ENCODE assay signal across 50 mouse cellular contexts in the genomic region with DNA sequence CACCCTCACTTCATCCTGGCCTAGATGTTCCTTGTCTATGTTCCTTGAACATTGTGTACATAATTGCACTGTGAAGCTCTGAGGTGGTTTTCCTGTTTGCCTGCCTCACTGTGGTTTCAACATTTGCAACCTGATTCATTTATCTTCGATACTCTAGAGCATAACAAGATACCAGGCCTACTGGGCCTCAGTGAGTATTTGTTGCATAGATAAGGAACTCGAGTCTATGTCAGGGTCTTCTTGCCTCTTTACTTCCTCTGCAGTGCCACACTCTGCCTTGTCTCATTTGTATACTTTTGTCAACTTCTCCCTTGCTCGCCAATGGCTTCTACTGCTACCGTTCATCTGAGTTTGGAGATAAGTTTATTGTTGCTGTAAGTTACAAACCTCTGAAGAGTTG. TPM values are rescaled to one million over a fixed set of nuclear protein-coding genes. Genes with fewer than 3 reads are reported as not detected.
"Had no signal": no experiment of that assay in that cellular context is flagged by ENCODE, and none has a peak within 500 bp of the region (broad histone marks: within the 10 kb centered on the region; RNA-seq: fewer than 3 reads in every experiment).

No protein-coding gene starts in this region.

- H3K4me3 ChIP-seq: heart, embryonic 10.5 days; heart, embryonic 12.5 days; heart, embryonic 13.5 days; heart, embryonic 15.5 days; hindbrain, embryonic 10.5 days; hindbrain, embryonic 12.5 days; hindbrain, embryonic 13.5 days; hindbrain, embryonic 15.5 days; intestine, embryonic 15.5 days; kidney, embryonic 15.5 days; layer of hippocampus, adult 2 months had no signal

- H3K36me3 ChIP-seq: heart, embryonic 10.5 days; heart, embryonic 12.5 days; heart, embryonic 13.5 days; heart, embryonic 15.5 days; hindbrain, embryonic 10.5 days; hindbrain, embryonic 12.5 days; hindbrain, embryonic 13.5 days; hindbrain, embryonic 15.5 days; intestine, embryonic 15.5 days; kidney, embryonic 15.5 days had no signal

- H3K9ac ChIP-seq: heart, embryonic 12.5 days; heart, embryonic 13.5 days; heart, embryonic 15.5 days; hindbrain, embryonic 12.5 days; hindbrain, embryonic 13.5 days; hindbrain, embryonic 14.5 days; hindbrain, embryonic 15.5 days; intestine, embryonic 15.5 days; kidney, embryonic 15.5 days had no signal

- DNase-seq: heart, postnatal 10 days; heart, postnatal 14 days; heart, postnatal 36 days; heart, postnatal 4 days; kidney, adult 11 months; kidney, adult 18-20 months; kidney, adult 2 months; kidney, adult 8-10 months; kidney, adult 9 months; kidney, postnatal 10 days; kidney, postnatal 14 days; kidney, postnatal 25 days; kidney, postnatal 36 days; kidney, postnatal 4 days; layer of hippocampus, adult 9-11 months; layer of hippocampus, postnatal 36 days had no signal

- H3K4me1 ChIP-seq: heart, embryonic 10.5 days; hindbrain, embryonic 10.5 days; hindbrain, embryonic 12.5 days; hindbrain, embryonic 13.5 days; hindbrain, embryonic 15.5 days; intestine, embryonic 15.5 days; kidney, embryonic 15.5 days had no signal

- H3K27me3 ChIP-seq: heart, embryonic 12.5 days; heart, embryonic 13.5 days; heart, embryonic 15.5 days; hindbrain, embryonic 12.5 days; hindbrain, embryonic 13.5 days; hindbrain, embryonic 15.5 days; intestine, embryonic 15.5 days; kidney, embryonic 15.5 days had no signal

- H3K27ac ChIP-seq: heart, embryonic 10.5 days; heart, embryonic 13.5 days; heart, embryonic 15.5 days; hindbrain, embryonic 10.5 days; hindbrain, embryonic 12.5 days; hindbrain, embryonic 13.5 days; hindbrain, embryonic 14.5 days; hindbrain, embryonic 15.5 days; hindbrain, postnatal 0 days; intestine, embryonic 15.5 days; kidney, embryonic 15.5 days; kidney, postnatal 0 days; layer of hippocampus, adult 2 months had no signal

- ATAC-seq: hindbrain, embryonic 16.5 days; hindbrain, postnatal 0 days; inflammation-experienced regulatory T-cells, adult 6 months; intestine, embryonic 15.5 days; intestine, embryonic 16.5 days; intestine, postnatal 0 days had no signal

- H3K9me3 ChIP-seq: heart, embryonic 10.5 days; heart, embryonic 12.5 days; heart, embryonic 13.5 days; heart, embryonic 15.5 days; hindbrain, embryonic 10.5 days; hindbrain, embryonic 12.5 days; hindbrain, embryonic 13.5 days; hindbrain, embryonic 15.5 days; intestine, embryonic 15.5 days; kidney, embryonic 15.5 days had no signal

- H3K4me2 ChIP-seq: heart, embryonic 11.5 days; heart, embryonic 12.5 days; heart, embryonic 13.5 days; heart, embryonic 15.5 days; hindbrain, embryonic 12.5 days; hindbrain, embryonic 13.5 days; hindbrain, embryonic 14.5 days; hindbrain, embryonic 15.5 days; intestine, embryonic 15.5 days; kidney, embryonic 15.5 days had no signal

RNA-seq across cellular contexts. Expression of a gene that starts 18.5 kb away (rescaled TPM):
- total RNA-seq: heart, postnatal 10 days; heart, postnatal 14 days; heart, postnatal 25 days; heart, postnatal 36 days; heart, postnatal 4 days; hematopoietic stem cell, adult 5-6 weeks; hindbrain, postnatal 0 days; layer of hippocampus, adult 18-20 months; layer of hippocampus, adult 2 months; layer of hippocampus, adult 8-10 months; layer of hippocampus, postnatal 10 days; layer of hippocampus, postnatal 14 days; layer of hippocampus, postnatal 25 days; layer of hippocampus, postnatal 36 days; left cerebral cortex, adult 18-20 months had no signal
- polyA plus RNA-seq: heart, embryonic 10.5 days; heart, embryonic 11.5 days; heart, embryonic 12.5 days; heart, embryonic 13.5 days; heart, embryonic 14.5 days; heart, embryonic 15.5 days; heart, embryonic 16.5 days; heart, postnatal 0 days; hindbrain, embryonic 10.5 days; hindbrain, embryonic 11.5 days; hindbrain, embryonic 12.5 days; hindbrain, embryonic 13.5 days; hindbrain, embryonic 14.5 days; hindbrain, embryonic 15.5 days; hindbrain, embryonic 16.5 days; hindbrain, postnatal 0 days; inflammation-experienced regulatory T-cells, adult 6 months; intestine, embryonic 14.5 days; intestine, embryonic 15.5 days; intestine, embryonic 16.5 days; intestine, postnatal 0 days; kidney, embryonic 14.5 days; kidney, embryonic 15.5 days; kidney, embryonic 16.5 days; kidney, postnatal 0 days had no signal
